Mouse (Mus musculus): ENCODE data around the gene Capza1. TPM values are rescaled to one million over a fixed set of nuclear protein-coding genes. Genes with fewer than 3 reads are reported as not detected.

The Capza1 gene
- total RNA-seq, 2 experiments from 2014 or later, result 29.5 to 41.2 TPM

DNA sequence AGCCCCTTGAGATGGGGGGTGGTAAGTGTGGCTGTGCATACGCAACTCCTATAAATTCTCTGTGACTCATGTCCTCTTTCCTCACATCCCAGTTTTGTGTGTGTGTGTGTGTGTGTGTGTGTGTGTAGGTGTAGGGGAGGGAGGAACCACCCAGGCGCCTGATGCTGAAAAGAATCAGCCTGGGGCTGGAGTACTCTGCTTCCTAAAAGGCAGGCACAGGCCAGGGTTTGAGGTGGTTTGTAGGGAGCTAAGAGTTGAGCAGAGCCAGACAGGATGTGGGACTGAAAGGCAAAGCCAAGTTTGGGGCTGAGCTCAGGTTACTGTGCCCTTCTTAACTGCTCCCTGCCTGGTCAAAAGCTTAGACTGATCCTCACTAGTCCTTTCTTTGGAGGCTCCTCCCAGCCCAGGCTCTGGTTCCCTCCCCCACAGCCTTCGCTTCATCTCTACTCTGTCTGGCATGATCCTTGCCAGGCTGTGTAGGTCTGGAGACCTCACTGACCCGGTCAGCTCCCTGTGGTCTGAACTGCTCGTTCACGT, 73.8 kb downstream of the Capza1 start:
- peak in 1 of 2 experiments; percentile 51 for DNase-seq (ENCODE audit: low spot score in 2 of 2)

DNA sequence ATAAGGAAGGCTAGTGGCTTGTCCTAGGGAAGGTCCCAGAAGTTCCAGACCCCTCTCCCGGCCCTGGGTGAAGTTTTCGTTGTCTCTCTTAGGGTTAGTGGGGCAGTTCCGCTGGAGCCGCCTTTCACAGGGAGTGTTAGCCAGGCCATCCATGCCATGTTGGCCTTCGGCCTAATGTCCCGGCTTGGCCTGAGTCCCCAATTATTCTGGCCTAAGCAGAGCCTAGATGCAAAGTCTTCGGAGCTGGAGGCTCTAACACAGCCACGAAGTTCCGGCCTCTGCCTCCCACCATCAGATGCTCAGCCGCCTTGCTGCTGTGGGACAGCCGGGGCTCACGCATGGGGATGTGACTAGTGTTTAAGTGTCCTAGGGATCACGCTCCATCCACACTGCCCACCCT, 74.5 kb downstream of the Capza1 start:
- DNase-seq (ENCODE audit: low spot score in 2 of 2), result no peak

DNA sequence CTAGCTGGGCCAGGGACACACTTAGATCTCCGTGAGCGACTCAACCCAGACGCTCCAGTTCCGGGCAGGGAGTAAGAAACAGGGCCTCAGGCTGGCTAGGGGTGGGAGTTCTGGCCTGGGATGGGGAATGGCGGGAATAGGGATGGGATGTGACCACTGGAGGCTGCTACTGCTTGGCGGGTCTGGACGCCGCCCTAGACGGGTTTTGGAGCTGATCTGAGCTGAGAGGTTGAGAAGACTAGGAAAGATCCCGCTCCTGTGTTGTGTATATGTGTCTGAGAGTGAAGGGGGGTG, 75.0 kb downstream of the Capza1 start:
- DNase-seq (ENCODE audit: low spot score in 2 of 2), result no peak

DNA sequence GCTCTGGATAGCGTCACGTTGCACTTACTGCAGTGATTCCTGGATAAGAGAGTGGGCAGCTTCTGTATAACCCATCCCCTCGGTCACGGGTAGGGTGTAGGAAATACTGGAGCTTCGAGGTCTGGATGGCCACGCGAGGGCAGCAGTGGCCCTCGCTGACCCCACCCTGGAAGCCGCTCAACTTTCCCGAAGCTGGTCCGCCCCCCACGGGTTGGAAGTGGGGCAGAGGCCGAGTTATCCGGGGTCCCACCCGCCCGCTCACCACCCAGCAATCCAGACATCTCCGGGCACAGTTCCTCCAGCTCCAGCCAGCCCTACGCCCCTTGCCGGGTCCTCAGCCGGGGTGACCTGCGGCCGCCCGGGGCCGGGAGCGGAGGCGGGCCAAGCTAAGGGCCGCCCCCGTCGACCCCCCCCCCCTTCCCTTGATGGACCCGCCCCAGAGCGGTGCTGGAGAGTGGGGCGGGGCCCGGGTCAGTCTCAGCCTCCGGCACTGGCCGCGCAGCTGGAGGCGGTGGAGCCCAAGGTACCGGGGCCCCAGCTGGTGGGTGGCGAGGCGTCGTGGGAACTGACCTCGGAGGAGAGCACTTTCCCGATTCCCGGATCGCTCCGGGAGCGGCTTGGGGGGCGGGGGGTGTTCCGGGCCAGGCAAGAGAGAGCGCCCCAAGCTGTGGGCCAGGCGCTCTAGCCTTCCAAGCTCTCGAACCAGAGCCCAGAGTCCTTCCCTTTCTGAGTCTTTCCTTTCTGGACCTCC, 75.6 kb downstream of the Capza1 start:
- peak in 1 of 2 experiments; percentile 66 for DNase-seq (ENCODE audit: low spot score in 2 of 2)

DNA sequence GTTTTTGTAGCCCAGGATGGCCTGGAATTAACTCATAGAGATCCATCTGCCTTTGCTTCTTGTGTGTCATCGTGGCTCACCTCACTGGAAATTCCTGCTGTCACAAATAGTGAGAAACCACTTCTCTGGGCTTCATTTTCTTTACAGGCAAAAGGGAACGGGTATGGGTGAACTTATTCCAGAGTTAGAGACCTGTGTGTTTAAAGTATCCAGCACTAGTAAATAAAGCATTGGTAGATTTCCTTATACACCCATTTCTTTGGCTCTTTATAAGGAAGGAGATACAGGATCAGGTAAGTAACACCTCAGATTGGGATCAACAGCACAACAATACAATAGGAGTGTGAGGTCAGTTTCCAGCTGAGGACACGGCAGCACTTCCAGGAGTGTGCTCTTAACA, 76.2 kb downstream of the Capza1 start, which contains the start of gene Rhoc:
TSS of gene Rhoc (plus strand) at position 301 of the 400 bp plus-strand sequence.
- DNase-seq (ENCODE audit: low spot score in 2 of 2), result no peak

DNA sequence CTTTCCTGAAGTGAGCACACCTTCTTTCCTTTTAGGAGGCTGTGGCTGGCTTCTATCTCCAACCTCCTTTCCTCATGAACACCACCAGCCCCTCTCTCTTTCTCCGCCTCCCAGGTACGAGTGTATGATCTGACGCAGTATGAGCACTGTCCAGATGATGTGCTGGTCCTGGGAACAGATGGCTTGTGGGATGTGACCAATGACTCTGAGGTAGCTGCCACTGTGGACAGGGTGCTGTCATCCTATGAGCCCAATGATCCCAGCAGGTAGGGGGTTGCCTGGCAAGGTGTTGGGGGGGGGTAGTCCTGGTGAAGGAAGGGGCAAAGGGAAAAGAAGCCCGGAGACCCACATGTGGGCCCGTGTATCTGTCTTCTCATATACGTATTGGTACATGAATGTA, 79.0 kb downstream of the Capza1 start:
- no peak for DNase-seq (ENCODE audit: low spot score in 2 of 2)

DNA sequence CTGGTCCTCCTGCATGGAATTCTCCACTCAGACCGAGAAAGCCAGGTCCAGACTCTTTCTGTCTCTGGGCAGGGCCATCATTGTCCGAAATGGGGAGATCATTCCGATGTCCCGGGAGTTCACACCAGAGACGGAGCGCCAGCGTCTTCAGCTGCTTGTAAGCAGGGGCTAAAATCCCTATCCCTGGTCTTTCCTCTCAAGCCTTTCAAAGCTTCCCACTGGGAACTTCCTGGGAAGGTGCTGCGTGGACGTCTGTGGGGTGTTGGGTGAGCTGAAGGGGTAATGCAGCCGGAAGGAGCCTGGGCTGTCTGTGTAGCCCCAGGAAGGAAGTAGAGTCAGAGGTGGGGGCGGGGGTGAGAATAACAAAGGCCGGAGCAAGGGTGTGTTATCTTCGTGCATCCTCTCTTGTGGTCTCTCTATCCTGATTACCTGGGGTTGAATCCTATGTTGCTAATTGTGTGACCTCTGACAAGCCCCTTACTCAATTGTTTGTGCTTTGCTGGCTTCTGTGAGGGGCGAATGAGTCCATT, 80.3 kb downstream of the Capza1 start:
- no peak for DNase-seq (ENCODE audit: low spot score in 2 of 2)

DNA sequence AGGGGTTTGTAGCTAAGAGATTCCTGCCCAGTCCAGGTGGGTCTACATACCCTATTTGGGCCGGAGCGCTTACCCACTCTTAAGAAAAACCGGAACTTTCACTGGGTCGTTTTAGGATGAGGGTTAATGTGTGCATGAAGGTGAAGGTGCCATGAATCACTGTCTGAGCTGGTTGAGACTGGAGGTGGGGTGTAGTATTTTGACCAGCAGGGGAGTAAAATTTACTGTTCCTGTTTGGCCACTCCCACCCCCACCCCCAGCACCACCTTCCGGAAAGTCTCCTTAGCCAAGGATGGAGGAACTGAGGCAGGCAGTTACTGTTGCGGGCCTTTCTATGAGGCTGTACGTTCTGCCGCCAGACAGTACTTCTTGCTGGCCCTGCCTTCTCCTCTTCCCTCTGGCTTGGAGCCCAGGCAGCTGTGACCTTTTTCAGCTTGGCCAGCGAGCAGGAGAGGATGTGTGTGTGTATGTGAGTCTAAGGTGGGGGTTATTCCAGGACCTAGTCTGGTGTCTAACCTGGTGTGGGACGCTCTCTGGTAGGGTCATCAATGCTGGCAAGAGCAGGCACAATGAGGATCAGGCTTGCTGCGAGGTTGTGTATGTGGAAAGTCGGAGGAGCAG, 82.1 kb downstream of the Capza1 start:
- no peak for DNase-seq (ENCODE audit: low spot score in 2 of 2)

DNA sequence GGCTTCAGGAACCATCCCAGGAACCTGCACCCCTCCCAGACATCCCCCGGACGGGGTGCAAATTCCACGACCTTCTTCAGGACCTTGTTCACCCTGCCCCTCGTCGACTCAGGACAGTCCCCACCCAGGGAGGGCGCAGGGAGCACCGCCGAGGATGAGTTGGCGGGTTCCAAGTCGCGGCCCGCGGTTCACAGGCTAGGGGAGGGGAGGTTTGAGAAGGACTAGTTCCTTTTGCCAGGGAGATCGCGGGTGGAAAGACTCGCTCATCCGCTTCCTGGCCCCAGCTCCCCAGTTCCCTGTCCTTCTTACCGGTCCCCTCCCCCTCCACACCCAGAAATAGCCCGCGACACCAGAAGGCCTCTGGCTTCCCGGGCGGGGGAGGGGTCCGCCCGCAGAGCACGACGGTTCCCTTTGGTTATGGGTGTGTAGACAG, 82.8 kb downstream of the Capza1 start, which contains the start of gene Fam19a3:
TSS of gene Fam19a3 (minus strand) at position 370 of the 433 bp plus-strand sequence.
- DNase-seq (ENCODE audit: low spot score in 2 of 2), result no peak

DNA sequence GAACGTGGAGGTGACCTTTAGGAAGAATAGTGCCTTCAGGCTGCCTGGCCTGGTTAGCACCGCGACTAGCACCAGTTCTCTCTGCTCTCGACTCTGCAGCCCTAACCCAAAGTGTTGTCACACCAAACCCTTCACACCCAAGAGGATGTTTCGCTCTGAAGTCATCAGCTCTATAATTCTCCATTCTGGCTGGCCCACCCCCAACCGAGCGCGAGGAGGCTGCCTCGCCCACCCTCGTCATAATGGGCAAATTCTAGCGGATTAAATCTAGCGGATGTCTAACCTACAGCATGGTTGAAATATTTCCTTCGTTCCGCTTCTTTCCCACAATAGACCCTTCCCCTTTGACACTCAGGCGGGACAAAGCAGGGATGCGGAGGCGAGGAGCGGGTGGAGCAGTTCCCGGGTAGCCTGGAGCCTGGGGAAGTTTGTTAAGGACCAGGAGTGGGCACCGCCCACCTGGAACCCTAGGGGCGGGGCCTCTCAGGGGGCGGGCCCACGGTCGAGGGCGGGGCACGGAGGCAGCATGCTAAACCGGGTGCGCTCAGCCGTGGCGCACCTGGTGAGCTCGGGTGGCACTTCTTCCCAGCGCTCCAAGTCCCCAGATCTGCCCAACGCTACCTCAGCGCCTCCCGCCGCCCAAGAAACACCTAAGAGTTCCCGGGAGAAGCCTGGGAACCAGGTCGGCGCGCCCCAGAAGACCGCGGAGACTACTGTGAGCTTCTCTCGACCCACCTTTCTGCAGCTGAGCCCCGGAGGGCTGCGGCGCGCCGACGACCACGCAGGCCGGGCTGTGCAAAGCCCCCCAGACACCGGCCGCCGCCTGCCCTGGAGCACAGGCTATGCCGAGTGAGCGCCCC, 83.5 kb downstream of the Capza1 start, which contains the start of gene Ppm1j:
TSS of gene Ppm1j (plus strand) at position 496 of the 860 bp plus-strand sequence.
- DNase-seq (ENCODE audit: low spot score in 2 of 2), result no peak

DNA sequence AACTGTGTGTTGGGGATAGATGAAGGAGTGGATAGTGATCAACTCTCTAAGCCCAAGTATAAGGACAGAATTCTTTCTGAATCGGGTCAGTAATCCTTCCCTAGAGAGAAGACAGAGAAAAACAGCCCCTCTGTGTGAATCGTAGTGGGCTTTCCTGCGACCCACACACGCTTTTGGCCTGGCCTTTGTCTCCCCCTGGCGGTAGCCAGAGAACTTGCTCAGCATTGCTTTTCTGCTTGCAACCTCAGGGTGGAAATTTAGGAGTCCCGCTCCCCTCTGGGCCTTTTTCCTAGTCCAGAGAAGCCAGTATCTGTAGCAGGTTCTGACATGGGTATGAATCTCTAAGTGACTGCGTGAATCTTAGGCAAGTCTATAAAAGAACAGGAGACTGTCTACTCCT, 84.4 kb downstream of the Capza1 start:
- DNase-seq (ENCODE audit: low spot score in 2 of 2), result no peak

DNA sequence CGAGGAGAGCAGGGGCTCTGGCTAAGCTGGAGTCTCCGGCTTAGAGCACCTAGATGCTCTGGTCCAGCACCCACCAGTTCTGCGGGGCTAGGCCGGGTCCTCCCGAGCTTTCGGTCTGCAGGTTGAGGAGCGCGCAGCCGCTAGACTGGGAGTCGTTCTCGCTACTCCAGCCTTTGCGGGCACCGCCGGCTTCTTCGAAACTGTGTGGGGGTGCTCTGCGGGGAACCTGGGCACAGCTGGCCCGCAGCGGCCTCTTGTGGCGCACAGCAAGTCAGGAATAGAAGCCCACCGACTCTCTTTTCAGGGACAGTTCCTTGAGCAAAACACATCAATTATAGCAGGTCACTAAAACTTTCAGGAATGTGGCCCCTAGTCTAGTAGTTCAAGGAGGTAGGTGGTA, 87.0 kb downstream of the Capza1 start:
- DNase-seq (ENCODE audit: low spot score in 2 of 2), result no peak

DNA sequence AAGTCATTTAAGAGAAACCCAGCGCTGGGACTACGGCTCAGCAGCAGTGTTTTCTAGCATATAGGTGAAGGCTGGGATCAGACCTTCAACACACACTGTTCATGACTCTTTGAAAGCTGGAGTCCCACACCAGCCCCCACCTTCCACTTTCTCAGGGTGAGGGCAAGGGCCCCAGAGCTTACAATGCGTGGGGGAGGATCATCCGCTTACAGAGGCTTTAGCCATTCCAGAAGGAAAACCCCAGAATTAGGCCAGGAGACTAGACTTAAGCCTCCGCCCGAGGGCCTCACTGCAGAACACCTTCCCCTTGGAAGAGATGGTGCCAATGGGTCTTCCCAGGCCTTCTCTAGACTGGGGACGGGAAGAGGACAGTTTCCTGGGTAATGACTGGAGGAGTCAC, 91.0 kb downstream of the Capza1 start:
- DNase-seq (ENCODE audit: low spot score in 2 of 2), result no peak

Other genes with a start within 250 kb of the Capza1 start
- gene Slc16a1, start 225.8 kb downstream of the Capza1 start, total RNA-seq (2021), result 10 to 100 TPM; 24.8 to 25.2 TPM
- under 1 TPM; 0.37 to 0.38 TPM for gene Ppm1j, start 83.4 kb downstream of the Capza1 start, total RNA-seq (2021)
- gene Fam19a3, start 82.7 kb downstream of the Capza1 start, total RNA-seq (2021), result not detected
- 10 to 100 TPM; 20.5 to 21.6 TPM for gene Rhoc, start 76.1 kb downstream of the Capza1 start, total RNA-seq (2021)
- gene Mov10, start 45.9 kb downstream of the Capza1 start, total RNA-seq (2021), result 1 to 10 TPM; 7.9 to 9.7 TPM
- gene St7l, start 500 bp downstream of the Capza1 start, total RNA-seq (2021), result 10 to 100 TPM; 38.3 to 38.4 TPM
- gene Wnt2b, start 97.4 kb upstream of the Capza1 start, total RNA-seq (2021), result under 1 TPM; 0.28 to 0.40 TPM
- gene Cttnbp2nl, start 188.6 kb upstream of the Capza1 start, total RNA-seq (2021), result 10 to 100 TPM; 26.1 to 29.2 TPM
- gene 4930564D02Rik, start 202.3 kb upstream of the Capza1 start, total RNA-seq (2021), result not detected